In genomic region chr4:34122959-34123520, GRCm38 (mm10) we compare ENCODE assay signal across 22 mouse cellular contexts.
DNase-seq lines count a peak whose midpoint lies in the region; ATAC-seq lines count a peak whose summit lies in the region.
"Had no signal": no experiment of that assay in that cellular context is flagged by ENCODE, and none has a peak within 500 bp of the region (broad histone marks: within the 10 kb centered on the region; RNA-seq: fewer than 3 reads in every experiment).

No protein-coding gene starts in this region.

- H3K4me1 ChIP-seq in heart, embryonic 14.5 days (ENCODE audit: control insufficient read depth in 2 of 2, insufficient read depth in 2 of 2, low read length in 2 of 2) = peaks cover 0 to 2% of the 10 kb centered on the region in 2 experiments; a peak in 2 of 4 replicates
- H3K4me1 ChIP-seq in limb, embryonic 10.5 days = no peaks in the 10 kb centered on the region
- H3K4me1 ChIP-seq: forebrain, embryonic 13.5 days; hindbrain, embryonic 15.5 days had no signal

- H3K36me3 ChIP-seq in heart, embryonic 14.5 days (ENCODE audit: control insufficient read depth, insufficient read depth, low read length) = no peaks in the 10 kb centered on the region
- H3K36me3 ChIP-seq in limb, embryonic 10.5 days = no peaks in the 10 kb centered on the region
- H3K36me3 ChIP-seq: hindbrain, embryonic 15.5 days; limb, embryonic 12.5 days had no signal

- no peak overlapping the region for H3K9ac ChIP-seq in heart, embryonic 14.5 days (ENCODE audit: low read length)
- H3K9ac ChIP-seq: forebrain, embryonic 13.5 days; hindbrain, embryonic 15.5 days; limb, embryonic 12.5 days; liver, postnatal 0 days had no signal

- ATAC-seq in heart, embryonic 14.5 days (ENCODE audit: insufficient number of reproducible peaks, insufficient read depth, low FRiP score, low read depth) = no peak
- ATAC-seq: forebrain, embryonic 13.5 days; liver, postnatal 0 days; lung, postnatal 0 days had no signal

- no peak overlapping the region for H3K4me3 ChIP-seq in heart, embryonic 14.5 days (ENCODE audit: control insufficient read depth in 1 of 2, insufficient read depth in 1 of 2, low read depth in 1 of 2, low read length in 2 of 2)
- H3K4me3 ChIP-seq in limb, embryonic 10.5 days = no peak overlapping the region
- H3K4me3 ChIP-seq: forebrain, embryonic 13.5 days; heart, adult 2 months; hindbrain, embryonic 15.5 days; limb, embryonic 12.5 days had no signal

- peak overlapping the region; percentile 6 for H3K4me2 ChIP-seq in heart, embryonic 14.5 days (ENCODE audit: low read length)
- H3K4me2 ChIP-seq: forebrain, embryonic 13.5 days; hindbrain, embryonic 15.5 days; limb, embryonic 12.5 days; liver, embryonic 11.5 days; midbrain, embryonic 11.5 days had no signal

- intact Hi-C loops in heart, postnatal 10 days (cut with DNase I) = no loop called here
- intact Hi-C loops in left cerebral cortex, postnatal 4 days (cut with DNase I) = no loop called here
- intact Hi-C loops in left cerebral cortex, postnatal 25 days (cut with DNase I) = no loop called here

- DNase-seq in frontal cortex, adult 2 months (ENCODE audit: extremely low spot score in 1 of 2, low spot score in 1 of 2) = peak; percentile 9 to 41
- no peak for DNase-seq in frontal cortex, postnatal 25 days (ENCODE audit: low spot score in 2 of 2)
- no peak for DNase-seq in heart, postnatal 10 days
- peak; percentile 8 to 22 for DNase-seq in left cerebral cortex, adult 9 months (ENCODE audit: low spot score in 2 of 2)
- DNase-seq in left cerebral cortex, postnatal 4 days = no peak
- DNase-seq in left cerebral cortex, postnatal 25 days (ENCODE audit: low spot score in 2 of 2) = peak; percentile 2 to 61
- DNase-seq in limb, embryonic 10.5 days (ENCODE audit: low spot score) = no peak
- DNase-seq: adrenal gland, postnatal 10 days; cerebellum, adult 9-10 months; gastrocnemius, postnatal 36 days; heart, adult 2 months; kidney, adult 2 months; liver, postnatal 0 days; thymus, postnatal 25 days had no signal

- H3K27me3 ChIP-seq in heart, embryonic 14.5 days (ENCODE audit: control insufficient read depth, insufficient read depth, low read length) = no peaks in the 10 kb centered on the region
- no peaks in the 10 kb centered on the region for H3K27me3 ChIP-seq in limb, embryonic 10.5 days (ENCODE audit: low read depth, poor library complexity, severe bottlenecking)
- H3K27me3 ChIP-seq: forebrain, embryonic 13.5 days; hindbrain, embryonic 15.5 days; limb, embryonic 12.5 days had no signal

- whole genome bisulfite sequencing in heart, embryonic 14.5 days = 34% methylated on average over 9 of the region's 9 CpGs
- WGBS in limb, embryonic 10.5 days = 77% methylated on average over 9 of the region's 9 CpGs

- no peak overlapping the region for H3K27ac ChIP-seq in heart, embryonic 14.5 days (replicated peaks in 1 of 2; ENCODE audit: control insufficient read depth in 1 of 2, insufficient read depth in 1 of 2, low read depth in 2 of 2, low read length in 2 of 2)
- H3K27ac ChIP-seq in limb, embryonic 10.5 days = no peak overlapping the region
- H3K27ac ChIP-seq: forebrain, embryonic 13.5 days; heart, adult 2 months; hindbrain, embryonic 15.5 days; kidney, postnatal 0 days; limb, embryonic 12.5 days had no signal

- H3K9me3 ChIP-seq in heart, embryonic 14.5 days (ENCODE audit: control insufficient read depth, low read length) = no peaks in the 10 kb centered on the region
- no peaks in the 10 kb centered on the region for H3K9me3 ChIP-seq in limb, embryonic 10.5 days (replicated peaks)
- H3K9me3 ChIP-seq: forebrain, embryonic 13.5 days; hindbrain, embryonic 15.5 days; limb, embryonic 12.5 days had no signal

Comparison
In these comparisons a context has a peak if more than half of its experiments do, and no peak if none do; other contexts are left out.
1. DNase-seq: peak in frontal cortex, adult 2 months (2 of 2), left cerebral cortex, adult 9 months (2 of 2) and left cerebral cortex, postnatal 25 days (2 of 2); none in frontal cortex, postnatal 25 days (0 of 2), heart, postnatal 10 days (0 of 2), left cerebral cortex, postnatal 4 days (single experiment) and limb, embryonic 10.5 days (single experiment).